Mouse (Mus musculus): ENCODE results near the gene Tmem256. TPM values are rescaled to one million over a fixed set of nuclear protein-coding genes. Genes with fewer than 3 reads are reported as not detected.

Gene Tmem256
- polyA plus RNA-seq, 1 experiment from 2014 or later: 399 TPM

DNA sequence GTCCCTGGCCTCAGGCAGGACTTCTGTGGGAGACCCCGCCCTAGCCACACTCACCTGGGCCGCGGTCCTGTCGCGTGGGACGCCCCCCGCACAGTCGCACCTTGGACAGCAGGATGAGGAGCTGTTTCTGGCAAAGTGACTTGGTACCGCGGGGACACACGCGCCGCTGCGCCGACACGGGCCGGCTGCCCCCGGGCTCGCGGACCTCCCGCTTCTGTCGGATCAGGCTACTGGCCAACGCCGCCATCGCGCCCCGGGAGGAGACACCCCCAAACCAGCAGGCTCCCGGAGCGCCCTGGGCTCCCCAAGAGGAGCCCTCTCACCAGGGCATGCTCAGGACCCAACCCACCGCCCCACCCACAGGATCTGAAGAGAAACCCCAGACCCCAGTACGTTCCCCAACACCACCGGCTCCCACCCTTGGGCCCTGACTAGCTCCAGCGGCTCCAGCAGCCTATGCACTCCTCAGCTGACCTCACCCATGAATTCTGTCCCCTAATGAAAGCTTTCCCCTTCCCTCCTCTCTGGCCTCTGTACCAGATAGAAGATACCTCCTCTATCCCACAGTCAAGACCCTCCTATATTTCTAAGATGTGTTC is 36.8 kb upstream of the Tmem256 start, which contains the start of gene Fgf11:
Fgf11 (minus strand) TSS at position 479 of the 599 bp plus-strand sequence.
- H3K27me3 ChIP-seq: peaks cover 28% of the 10 kb centered on the region
- H3K36me3 ChIP-seq: no peaks in the 10 kb centered on the region
- peaks cover 62% of the 10 kb centered on the region for H3K4me1 ChIP-seq
- peak within 1 kb of the TSS; percentile 97 for H3K4me2 ChIP-seq (replicated peaks)
- H3K9ac ChIP-seq: peak within 1 kb of the TSS; percentile 54
- WGBS: under 1% methylated on average over 33 of the region's 33 CpGs
- H3K27ac ChIP-seq (replicated peaks): peak within 1 kb of the TSS; percentile 77
- no peaks in the 10 kb centered on the region for H3K9me3 ChIP-seq (replicated peaks)
- H3K4me3 ChIP-seq (replicated peaks): peak within 1 kb of the TSS; percentile 63
- ATAC-seq (ENCODE audit: insufficient number of reproducible peaks, low FRiP score, low TSS enrichment, low read depth): no peak

- H3K4me1 ChIP-seq: peaks cover 62% of the 10 kb centered on the region
Measured at GRCm38 (mm10) chr11:69802648-69803105, 35.6 kb upstream of the Tmem256 start.

GRCm38 (mm10) chr11:69803328-69803727 is 35.0 kb upstream of the Tmem256 start:
- Histone ChIP-seq H3K4me2 (replicated peaks) (peak overlapping the region; percentile 97), H3K27me3 (peaks cover 22% of the 10 kb centered on the region), H3K9me3 (replicated peaks) (no peaks in the 10 kb centered on the region), H3K36me3 (no peaks in the 10 kb centered on the region), H3K4me1 (peaks cover 62% of the 10 kb centered on the region), H3K9ac (peak overlapping the region; percentile 55), H3K27ac (replicated peaks) (peak overlapping the region; percentile 77), H3K4me3 (replicated peaks) (peak overlapping the region; percentile 63)
- 5% methylated on average over 12 of the region's 12 CpGs for WGBS
- ATAC-seq (ENCODE audit: insufficient number of reproducible peaks, low FRiP score, low TSS enrichment, low read depth): no peak

More at GRCm38 (mm10) chr11:69802648-69803105, 35.6 kb upstream of the Tmem256 start:
- H3K4me2 ChIP-seq (replicated peaks): peak overlapping the region; percentile 97
- no peaks in the 10 kb centered on the region for H3K9me3 ChIP-seq (replicated peaks)
- under 1% methylated on average over 31 of the region's 33 CpGs for WGBS
- ATAC-seq (ENCODE audit: insufficient number of reproducible peaks, low FRiP score, low TSS enrichment, low read depth): peak; percentile 64
- no peaks in the 10 kb centered on the region for H3K36me3 ChIP-seq
- peaks cover 26% of the 10 kb centered on the region for H3K27me3 ChIP-seq
- H3K4me3 ChIP-seq (replicated peaks): peak overlapping the region; percentile 63
- peak overlapping the region; percentile 54 for H3K9ac ChIP-seq
- peak overlapping the region; percentile 77 for H3K27ac ChIP-seq (replicated peaks)

- WGBS: 2% methylated on average over 60 of the region's 60 CpGs
- Histone ChIP-seq H3K9me3 (replicated peaks) (no peaks in the 10 kb centered on the region), H3K4me2 (replicated peaks) (peak overlapping the region; percentile 97), H3K4me1 (peaks cover 62% of the 10 kb centered on the region), H3K27ac (replicated peaks) (peak overlapping the region; percentile 77), H3K4me3 (replicated peaks) (peak overlapping the region; percentile 63), H3K27me3 (peaks cover 22% of the 10 kb centered on the region), H3K36me3 (no peaks in the 10 kb centered on the region), H3K9ac (peak overlapping the region; percentile 55)
- ATAC-seq (ENCODE audit: insufficient number of reproducible peaks, low FRiP score, low TSS enrichment, low read depth): peak; percentile 39
Measured at GRCm38 (mm10) chr11:69803786-69804651, 34.3 kb upstream of the Tmem256 start.

- Histone ChIP-seq H3K4me2 (replicated peaks) (peak overlapping the region; percentile 97), H3K4me1 (peaks cover 57% of the 10 kb centered on the region), H3K27ac (replicated peaks) (no peak overlapping the region), H3K27me3 (peaks cover 22% of the 10 kb centered on the region), H3K4me3 (replicated peaks) (peak overlapping the region; percentile 63), H3K36me3 (no peaks in the 10 kb centered on the region), H3K9ac (peak overlapping the region; percentile 12; the same call in 1 of the 2 replicates), H3K9me3 (replicated peaks) (no peaks in the 10 kb centered on the region)
- ATAC-seq (ENCODE audit: insufficient number of reproducible peaks, low FRiP score, low TSS enrichment, low read depth): no peak
- whole genome bisulfite sequencing: 4% methylated on average over 12 of the region's 12 CpGs
Measured at GRCm38 (mm10) chr11:69804652-69804940, 33.7 kb upstream of the Tmem256 start.

DNA sequence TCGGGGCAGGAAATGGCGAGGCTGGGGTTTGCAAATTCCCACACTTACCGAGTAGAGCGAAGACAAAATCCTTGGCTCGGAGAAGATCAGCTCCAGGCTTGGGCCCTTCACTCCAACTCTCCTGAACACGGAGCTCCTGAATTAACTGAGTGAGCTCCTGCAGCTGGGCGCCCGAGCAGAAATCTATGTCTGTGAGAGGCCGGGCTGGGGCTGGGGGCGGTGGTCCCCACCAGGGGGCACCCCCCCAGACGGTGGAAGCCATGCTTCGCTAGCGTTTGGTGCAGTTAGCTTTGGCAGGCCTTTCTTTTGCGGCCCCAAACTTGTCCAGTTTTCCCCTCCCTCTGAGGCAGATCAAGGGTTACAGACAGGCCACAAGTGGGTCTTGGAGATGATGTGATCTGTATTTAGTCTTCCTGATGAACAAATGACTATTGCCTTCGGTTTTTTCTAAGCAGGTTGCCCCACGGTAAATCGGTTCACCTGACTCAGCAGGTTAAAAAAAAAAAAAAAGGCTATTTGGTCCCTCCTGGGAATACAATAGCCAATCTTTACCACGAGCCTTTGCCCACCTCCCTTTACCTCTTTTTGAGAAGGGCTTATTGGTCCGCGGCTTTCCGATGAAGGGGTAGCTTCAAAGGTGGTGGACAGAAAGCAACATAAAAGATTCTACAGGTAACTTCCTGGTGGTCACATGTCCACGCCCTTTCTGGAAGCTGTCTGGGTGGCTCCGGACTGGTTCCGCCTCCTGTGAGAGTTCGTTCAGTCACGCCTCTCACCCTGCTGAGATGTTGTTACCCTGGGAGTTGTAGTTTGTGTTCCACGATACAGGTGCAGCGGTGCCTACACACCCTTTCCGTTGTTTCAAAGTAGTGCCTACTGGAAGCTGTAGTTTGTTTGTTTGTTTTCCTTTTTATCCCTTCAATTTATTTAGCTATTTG is 33.1 kb upstream of the Tmem256 start, which contains the start of gene Tmem102:
Tmem102 (minus strand) TSS at position 653 of the 938 bp plus-strand sequence.
- no peak for ATAC-seq (ENCODE audit: insufficient number of reproducible peaks, low FRiP score, low TSS enrichment, low read depth)
- peak within 1 kb of the TSS; percentile 12; the same call in 1 of the 2 replicates for H3K9ac ChIP-seq

DNA sequence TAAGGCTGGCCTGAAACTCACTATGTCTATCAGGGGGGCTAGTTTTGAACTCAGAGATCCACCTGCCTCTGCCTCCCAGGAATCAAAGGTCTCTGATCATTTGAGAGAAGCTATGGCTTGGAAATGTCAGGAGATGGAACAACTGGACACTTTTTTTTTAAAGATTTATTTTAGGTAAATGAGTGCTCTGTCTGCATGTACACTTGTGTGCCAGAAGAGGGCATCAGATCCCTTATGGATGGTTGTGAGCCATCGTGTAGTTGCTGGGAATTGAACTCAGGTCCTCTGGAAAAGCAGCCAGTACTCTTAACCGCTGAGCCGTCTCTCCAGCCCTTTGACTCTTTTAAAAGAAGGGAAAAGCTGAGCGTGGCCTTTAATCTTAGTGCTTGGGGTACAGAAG is 31.9 kb upstream of the Tmem256 start:
- peaks cover 22% of the 10 kb centered on the region for H3K27me3 ChIP-seq
- WGBS: 74% methylated on average over 4 of the region's 4 CpGs

More for the DNA sequence above, 33.1 kb upstream of the Tmem256 start, which contains the start of gene Tmem102:
- Histone ChIP-seq H3K9me3 (replicated peaks) (no peaks in the 10 kb centered on the region), H3K27ac (replicated peaks) (no peak within 1 kb of the TSS), H3K36me3 (no peaks in the 10 kb centered on the region), H3K27me3 (peaks cover 22% of the 10 kb centered on the region), H3K4me3 (replicated peaks) (peak within 1 kb of the TSS; percentile 63), H3K4me2 (replicated peaks) (peak within 1 kb of the TSS; percentile 97), H3K4me1 (peaks cover 50% of the 10 kb centered on the region)
- 9% methylated on average over 29 of the region's 29 CpGs for WGBS

GRCm38 (mm10) chr11:69807641-69808040 is 30.7 kb upstream of the Tmem256 start:
- peaks cover 17% of the 10 kb centered on the region for H3K27me3 ChIP-seq
- ATAC-seq (ENCODE audit: insufficient number of reproducible peaks, low FRiP score, low TSS enrichment, low read depth): no peak
- H3K4me3 ChIP-seq (replicated peaks): no peak overlapping the region
- H3K4me1 ChIP-seq: peaks cover 26% of the 10 kb centered on the region
- no peak overlapping the region for H3K27ac ChIP-seq (replicated peaks)
- H3K9me3 ChIP-seq (replicated peaks): no peaks in the 10 kb centered on the region
- H3K36me3 ChIP-seq: no peaks in the 10 kb centered on the region
- no peak overlapping the region for H3K4me2 ChIP-seq (replicated peaks)
- H3K9ac ChIP-seq: no peak overlapping the region
- 68% methylated on average over 2 of the region's 2 CpGs for WGBS

More for the DNA sequence above, 31.9 kb upstream of the Tmem256 start:
- H3K4me1 ChIP-seq: peaks cover 39% of the 10 kb centered on the region
- no peak overlapping the region for H3K4me2 ChIP-seq (replicated peaks)
- ATAC-seq (ENCODE audit: insufficient number of reproducible peaks, low FRiP score, low TSS enrichment, low read depth): no peak
- no peak overlapping the region for H3K9ac ChIP-seq
- H3K36me3 ChIP-seq: no peaks in the 10 kb centered on the region
- H3K27ac ChIP-seq (replicated peaks): no peak overlapping the region
- no peak overlapping the region for H3K4me3 ChIP-seq (replicated peaks)
- no peaks in the 10 kb centered on the region for H3K9me3 ChIP-seq (replicated peaks)

DNA sequence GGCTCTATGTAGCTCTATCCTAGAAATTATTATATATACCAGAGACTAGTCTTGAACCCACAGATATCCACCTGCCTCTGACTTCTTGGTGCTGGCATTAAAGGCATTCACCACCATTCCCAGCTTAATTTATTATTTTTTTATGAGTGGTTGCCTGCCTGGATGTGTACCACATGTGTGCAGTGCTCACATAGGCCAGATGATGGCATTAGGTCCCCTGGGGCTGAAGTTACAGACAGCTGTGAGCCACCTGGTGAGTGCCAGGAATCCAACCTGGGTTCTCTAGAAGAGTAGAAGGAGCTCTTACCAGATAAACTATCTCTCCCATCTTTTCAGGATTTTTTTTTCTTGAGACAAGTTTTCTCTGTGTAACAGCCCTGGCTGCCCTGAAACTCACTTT is 28.0 kb upstream of the Tmem256 start:
- H3K4me1 ChIP-seq: no peaks in the 10 kb centered on the region
- H3K9ac ChIP-seq: no peak overlapping the region
- ATAC-seq (ENCODE audit: insufficient number of reproducible peaks, low FRiP score, low TSS enrichment, low read depth): no peak

DNA sequence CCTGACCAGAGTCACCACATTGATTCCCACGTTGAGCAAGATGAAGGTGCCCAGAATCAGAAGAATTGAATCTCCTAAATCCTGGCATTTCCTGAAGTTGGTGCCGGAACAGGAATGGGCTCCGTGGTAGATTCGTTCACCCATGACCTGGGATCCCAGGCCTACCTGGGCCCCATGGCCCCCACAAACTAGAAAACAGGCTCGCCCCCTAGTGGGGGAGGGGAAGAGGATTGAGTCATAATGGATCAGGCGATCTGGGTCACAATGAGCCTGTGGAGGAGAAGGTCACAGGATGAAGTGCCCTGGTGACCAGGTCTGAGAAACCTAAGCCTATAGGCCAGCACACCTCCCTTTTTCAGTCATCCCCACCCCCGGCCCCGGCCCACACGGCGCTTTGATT is 23.2 kb upstream of the Tmem256 start, which contains the start of gene Gm39566:
Gm39566 (minus strand) TSS at position 144 of the 400 bp plus-strand sequence.
- H3K9me3 ChIP-seq (replicated peaks): no peaks in the 10 kb centered on the region
- H3K4me3 ChIP-seq (replicated peaks): no peak within 1 kb of the TSS
- no peaks in the 10 kb centered on the region for H3K36me3 ChIP-seq
- no peak within 1 kb of the TSS for H3K27ac ChIP-seq (replicated peaks)
- H3K4me1 ChIP-seq: no peaks in the 10 kb centered on the region
- WGBS: 61% methylated on average over 10 of the region's 10 CpGs
- H3K27me3 ChIP-seq: no peaks in the 10 kb centered on the region
- no peak within 1 kb of the TSS for H3K4me2 ChIP-seq (replicated peaks)
- ATAC-seq (ENCODE audit: insufficient number of reproducible peaks, low FRiP score, low TSS enrichment, low read depth): no peak
- H3K9ac ChIP-seq: no peak within 1 kb of the TSS

More for the DNA sequence above, 28.0 kb upstream of the Tmem256 start:
- Histone ChIP-seq H3K36me3 (no peaks in the 10 kb centered on the region), H3K27ac (replicated peaks) (no peak overlapping the region), H3K9me3 (replicated peaks) (no peaks in the 10 kb centered on the region), H3K4me3 (replicated peaks) (no peak overlapping the region), H3K4me2 (replicated peaks) (no peak overlapping the region), H3K27me3 (peaks cover 5% of the 10 kb centered on the region; the same call in 1 of the 2 replicates)
